Mouse (Mus musculus): Measurements from ENCODE around the gene Zrsr2.

Gene Zrsr2

GRCm38 (mm10) chrX:163885539-163885981, 72.9 kb downstream of the Zrsr2 start:
- DNase-seq (ENCODE audit: low spot score in 2 of 2), result no peak

Measured in right cerebral cortex, postnatal 36 days (tissue).